Mouse (Mus musculus) hindbrain, embryonic 12.5 days (tissue): Measurements from ENCODE around the gene Trpc7. TPM values are rescaled to one million over a fixed set of nuclear protein-coding genes. Genes with fewer than 3 reads are reported as not detected.
A peak's percentile ranks its signal among the peaks of the same experiment; 100 is the strongest.

Experiments used
- ATAC-seq: fragments of 200-750 bp; cut with Nextera tagmentation; 2 replicates; pipeline ENCODE4 v1.8.0; 2017; ENCODE audit warnings: moderate TSS enrichment; ENCODE audit not compliant: low FRiP score
- H3K27ac ChIP-seq: fragments of 300-500 bp; sonication (generic); 2 replicates; pipeline ENCODE4 v1.5.1; 2016; ENCODE audit warnings: mild to moderate bottlenecking
- H3K27me3 ChIP-seq: fragments of 300-500 bp; sonication (generic); 2 replicates; pipeline ENCODE4 v1.6.1; 2016; ENCODE audit warnings: mild to moderate bottlenecking
- H3K36me3 ChIP-seq: fragments of 300-500 bp; sonication (generic); 2 replicates; pipeline ENCODE4 v1.6.1; 2016; ENCODE audit warnings: mild to moderate bottlenecking
- H3K4me1 ChIP-seq: fragments of 300-500 bp; sonication (generic); 2 replicates; pipeline ENCODE4 v1.6.1; 2016
- H3K4me2 ChIP-seq: fragments of 300-500 bp; sonication (generic); replicated peaks from 2 replicates; pipeline ENCODE4 v1.6.1; 2016; ENCODE audit warnings: mild to moderate bottlenecking
- H3K4me3 ChIP-seq: fragments of 300-500 bp; sonication (generic); 2 replicates; pipeline ENCODE4 v1.5.1; 2016; ENCODE audit warnings: mild to moderate bottlenecking
- H3K9ac ChIP-seq: fragments of 300-500 bp; sonication (generic); 2 replicates; pipeline ENCODE4 v1.6.1; 2016; ENCODE audit warnings: mild to moderate bottlenecking, moderate library complexity
- H3K9me3 ChIP-seq: fragments of 300-500 bp; sonication (generic); replicated peaks from 2 replicates; pipeline ENCODE4 v1.6.1; 2016; ENCODE audit warnings: mild to moderate bottlenecking
- WGBS: fragments of 180-500 bp; shearing (Covaris S2); methylation state at CpG from one replicate; pipeline ENCODE4 v1.1.7; 2016; 5-methylcytosine and 5-hydroxymethylcytosine counted together
- polyA plus RNA-seq: library from polyadenylated mRNA; unstranded; fragments of >200 nt; fragmentation: Nextera tagmentation; extraction: Ambion mirVana; gene quantifications from 2 replicates; pipeline ENCODE4 v1.2.1, GENCODE M21; 2016

Gene Trpc7
- polyA plus RNA-seq, 1 experiment from 2014 or later: 0.45 TPM

DNA sequence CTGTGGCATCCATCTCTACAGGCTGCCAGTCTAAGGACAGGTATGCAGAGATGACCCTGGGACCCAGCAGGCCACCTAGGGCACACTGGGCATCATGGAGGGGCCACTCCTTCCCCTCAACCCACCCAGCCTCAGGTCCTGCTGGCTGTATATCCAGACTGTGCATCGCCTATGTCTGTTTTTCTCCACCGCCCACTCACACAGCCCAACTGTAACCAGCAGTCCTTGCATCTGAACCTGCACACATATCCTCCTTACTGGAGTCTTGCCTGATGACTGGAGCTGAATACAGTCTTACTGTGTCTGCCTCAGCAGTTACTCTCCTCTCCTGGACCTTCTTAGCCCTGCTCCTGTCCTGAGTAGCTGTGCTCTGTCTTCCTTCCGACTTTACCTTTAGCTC is 114.1 kb downstream of the Trpc7 start:
- 90% methylated on average over 3 of the region's 3 CpGs for WGBS
- Histone ChIP-seq H3K27me3 (no peaks in the 10 kb centered on the region; the same call in 1 of the 2 replicates), H3K9me3 (0 out of 2 replicates have a peak, but pooled peaks cover 3% of the 10 kb centered on the region), H3K4me1 (peaks cover 22% of the 10 kb centered on the region), H3K27ac (no peak overlapping the region), H3K4me3 (no peak overlapping the region), H3K36me3 (no peaks in the 10 kb centered on the region), H3K9ac (no peak overlapping the region), H3K4me2 (no peak overlapping the region)
- no peak; the same call in 1 of the 2 replicates for ATAC-seq

DNA sequence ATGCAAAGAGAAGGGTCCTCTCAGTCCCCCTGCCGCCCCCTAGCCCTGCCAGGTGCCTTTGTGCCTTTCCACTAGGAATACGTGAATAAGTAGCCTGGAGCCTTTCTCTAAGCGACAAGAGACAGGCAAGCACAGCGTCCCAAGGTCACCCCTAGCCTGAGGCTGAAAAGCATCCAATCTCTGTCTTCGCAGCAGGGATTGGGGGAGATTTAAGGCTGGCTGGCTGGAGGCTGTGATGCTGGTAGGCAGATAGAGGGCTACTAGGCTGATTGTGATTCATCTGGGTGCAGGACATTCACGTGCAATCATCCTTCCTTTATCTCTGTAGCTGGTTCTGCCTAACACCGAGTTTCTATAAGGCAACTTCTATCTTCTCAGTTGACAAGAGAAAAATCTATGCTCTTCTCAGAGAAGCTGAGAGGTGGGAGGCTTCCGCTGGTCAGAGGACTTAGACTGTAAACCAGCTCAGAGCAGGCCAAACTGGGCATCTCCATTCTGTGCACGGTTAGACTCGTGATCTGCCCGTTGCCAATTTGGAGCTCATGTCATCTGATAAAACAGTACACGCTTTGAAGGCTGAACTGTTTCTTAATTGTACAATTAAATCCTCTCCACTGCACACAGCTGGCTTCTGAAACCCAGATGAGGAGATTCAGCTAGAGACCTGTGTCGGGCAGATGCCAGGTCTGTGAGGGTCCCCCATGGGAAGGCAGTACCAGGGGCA is 114.9 kb downstream of the Trpc7 start:
- Histone ChIP-seq H3K4me3 (no peak overlapping the region), H3K4me2 (no peak overlapping the region), H3K9me3 (0 out of 2 replicates have a peak, but pooled peaks cover 3% of the 10 kb centered on the region), H3K4me1 (peaks cover 19% of the 10 kb centered on the region), H3K27ac (peak overlapping the region; percentile 56), H3K27me3 (no peaks in the 10 kb centered on the region; the same call in 1 of the 2 replicates), H3K36me3 (no peaks in the 10 kb centered on the region), H3K9ac (no peak overlapping the region)
- ATAC-seq: 0 out of 2 replicates have a peak, but pooled peaks have one; percentile 23
- 58% methylated on average over 13 of the region's 13 CpGs for WGBS

DNA sequence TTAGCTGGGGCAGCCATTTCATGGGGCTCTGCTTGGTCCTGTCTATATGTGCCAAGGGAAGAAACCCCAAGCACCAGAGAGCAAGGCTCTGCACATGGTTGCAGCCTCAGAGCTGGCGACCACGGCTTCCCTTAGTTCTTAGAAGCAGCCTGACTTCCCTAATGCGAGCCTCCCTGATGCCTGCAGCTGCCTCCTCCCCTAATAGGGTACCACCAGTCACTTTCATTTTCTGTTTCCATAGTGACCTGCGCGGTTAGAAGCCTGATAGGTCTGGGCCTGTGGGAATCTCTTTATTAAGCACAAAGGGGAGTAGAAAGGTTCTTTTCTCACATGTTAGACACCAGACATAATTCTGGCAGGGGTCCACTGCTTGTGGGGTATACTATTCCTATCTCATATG is 121.5 kb downstream of the Trpc7 start:
- 21% methylated on average over 5 of the region's 5 CpGs for WGBS
- H3K4me1 ChIP-seq: peaks cover 32% of the 10 kb centered on the region
- H3K27ac ChIP-seq: peak overlapping the region; percentile 83
- H3K9ac ChIP-seq: 0 out of 2 replicates have a peak overlapping the region, but pooled peaks have one; percentile 18
- peak; percentile 74 for ATAC-seq
- no peaks in the 10 kb centered on the region for H3K36me3 ChIP-seq
- no peak overlapping the region for H3K4me3 ChIP-seq
- no peaks in the 10 kb centered on the region for H3K9me3 ChIP-seq
- H3K4me2 ChIP-seq: 0 out of 2 replicates have a peak overlapping the region, but pooled peaks have one; percentile 11
- no peaks in the 10 kb centered on the region; the same call in 1 of the 2 replicates for H3K27me3 ChIP-seq

DNA sequence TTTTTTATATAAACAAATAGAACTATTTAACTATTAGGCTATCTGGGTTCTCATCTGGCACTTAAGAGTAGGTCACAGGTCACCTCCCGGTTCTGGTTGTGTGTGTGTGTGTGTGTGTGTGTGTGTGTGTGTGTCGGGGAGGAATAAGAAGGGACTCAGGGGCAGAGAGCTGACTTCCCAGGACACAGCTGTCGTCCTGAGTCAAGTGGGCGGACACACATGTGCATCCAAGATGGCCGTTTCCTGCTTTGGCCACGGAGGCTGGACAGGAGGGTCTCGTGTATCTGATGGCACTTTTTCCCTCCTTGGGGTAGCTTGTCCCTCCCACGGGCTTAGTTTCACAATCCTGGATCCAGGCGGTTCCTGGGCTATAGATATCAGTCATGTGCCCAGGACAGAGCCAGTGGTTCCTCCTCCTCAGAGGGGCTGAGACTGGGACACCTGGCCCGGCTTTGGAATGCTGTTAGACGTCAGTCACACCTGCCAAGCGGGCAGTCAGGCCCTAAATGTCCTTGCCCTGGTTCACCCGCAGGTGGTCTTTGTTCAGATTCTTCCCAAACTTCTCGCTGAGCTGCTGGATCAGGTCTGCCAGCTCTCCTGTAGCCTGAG is 122.4 kb downstream of the Trpc7 start:
- ATAC-seq: no peak
- H3K4me2 ChIP-seq: no peak overlapping the region
- no peaks in the 10 kb centered on the region; the same call in 1 of the 2 replicates for H3K27me3 ChIP-seq
- H3K9me3 ChIP-seq: no peaks in the 10 kb centered on the region
- H3K27ac ChIP-seq: peak overlapping the region; percentile 83; the same call in 1 of the 2 replicates
- H3K9ac ChIP-seq: 0 out of 2 replicates have a peak overlapping the region, but pooled peaks have one; percentile 23
- 59% methylated on average over 14 of the region's 14 CpGs for WGBS
- H3K4me3 ChIP-seq: no peak overlapping the region
- no peaks in the 10 kb centered on the region for H3K36me3 ChIP-seq
- peaks cover 39% of the 10 kb centered on the region for H3K4me1 ChIP-seq

- Histone ChIP-seq H3K4me2 (no peak overlapping the region), H3K9me3 (no peaks in the 10 kb centered on the region), H3K9ac (no peak overlapping the region), H3K36me3 (no peaks in the 10 kb centered on the region), H3K27ac (no peak overlapping the region), H3K4me1 (peaks cover 39% of the 10 kb centered on the region), H3K27me3 (no peaks in the 10 kb centered on the region; the same call in 1 of the 2 replicates), H3K4me3 (no peak overlapping the region)
- WGBS: 51% methylated on average over 3 of the region's 3 CpGs
- ATAC-seq: no peak
Measured at GRCm38 (mm10) chr13:56772592-56772991, 123.2 kb downstream of the Trpc7 start.

- no peak overlapping the region for H3K4me2 ChIP-seq
- H3K27me3 ChIP-seq: no peaks in the 10 kb centered on the region; the same call in 1 of the 2 replicates
- no peak overlapping the region for H3K4me3 ChIP-seq
- 66% methylated on average over 5 of the region's 5 CpGs for WGBS
- ATAC-seq: no peak
- H3K9me3 ChIP-seq: no peaks in the 10 kb centered on the region
- H3K36me3 ChIP-seq: no peaks in the 10 kb centered on the region
- no peak overlapping the region for H3K9ac ChIP-seq
- H3K4me1 ChIP-seq: peaks cover 46% of the 10 kb centered on the region
- peak overlapping the region; percentile 60; the same call in 1 of the 2 replicates for H3K27ac ChIP-seq
Measured at GRCm38 (mm10) chr13:56770786-56771185, 125.0 kb downstream of the Trpc7 start.

DNA sequence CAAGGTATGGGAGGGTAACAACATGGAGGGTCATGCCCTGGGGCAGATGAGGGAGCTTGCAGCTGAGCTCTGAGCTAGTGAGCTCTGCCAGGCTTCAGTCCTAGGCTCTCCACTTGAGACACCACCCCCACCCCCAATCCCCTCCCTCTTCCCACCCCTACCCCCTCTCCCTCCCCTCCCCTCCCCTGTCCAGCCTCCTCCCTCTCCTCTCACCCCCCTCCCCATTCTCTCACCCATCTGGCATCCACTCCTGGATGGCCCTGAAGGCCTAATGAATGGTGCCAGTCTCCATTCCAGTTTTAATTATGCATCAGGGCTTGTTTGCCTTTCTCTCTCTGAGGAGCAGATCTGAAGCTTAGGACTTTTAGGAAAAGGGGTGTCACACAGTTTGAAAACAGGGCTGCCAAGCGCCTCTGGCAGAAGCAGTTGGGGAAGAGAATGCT is 125.6 kb downstream of the Trpc7 start:
- H3K4me1 ChIP-seq: peaks cover 49% of the 10 kb centered on the region
- peak; percentile 67 for ATAC-seq

DNA sequence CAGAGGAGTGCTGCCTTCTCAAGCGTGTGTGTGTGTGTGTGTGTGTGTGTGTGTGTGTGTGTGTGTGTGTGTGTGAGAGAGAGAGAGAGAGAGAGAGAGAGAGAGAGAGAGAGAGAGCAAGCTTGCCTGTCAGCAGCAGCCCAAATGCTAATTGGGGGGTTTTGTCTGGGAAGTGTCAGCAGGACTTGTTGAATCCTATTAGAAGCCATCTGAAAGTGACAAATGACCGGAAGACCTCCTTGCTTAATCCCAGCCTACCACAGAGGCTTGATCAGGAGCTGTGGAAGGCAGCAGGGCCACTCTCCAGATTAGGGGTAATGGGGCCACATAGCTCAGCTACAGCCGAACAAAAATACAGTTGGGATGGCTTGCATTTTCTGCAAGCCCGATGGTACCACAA is 126.4 kb downstream of the Trpc7 start:
- peaks cover 42% of the 10 kb centered on the region for H3K4me1 ChIP-seq
- ATAC-seq: no peak
- H3K4me2 ChIP-seq: no peak overlapping the region
- H3K27ac ChIP-seq: 0 out of 2 replicates have a peak overlapping the region, but pooled peaks have one; percentile 60
- WGBS: 27% methylated on average over 4 of the region's 4 CpGs
- no peaks in the 10 kb centered on the region for H3K9me3 ChIP-seq
- no peaks in the 10 kb centered on the region for H3K36me3 ChIP-seq
- H3K4me3 ChIP-seq: no peak overlapping the region
- H3K27me3 ChIP-seq: no peaks in the 10 kb centered on the region; the same call in 1 of the 2 replicates
- H3K9ac ChIP-seq: no peak overlapping the region

More for the DNA sequence above, 125.6 kb downstream of the Trpc7 start:
- H3K4me3 ChIP-seq: no peak overlapping the region
- no peaks in the 10 kb centered on the region for H3K9me3 ChIP-seq
- no peaks in the 10 kb centered on the region for H3K36me3 ChIP-seq
- no peaks in the 10 kb centered on the region; the same call in 1 of the 2 replicates for H3K27me3 ChIP-seq
- H3K9ac ChIP-seq: no peak overlapping the region
- peak overlapping the region; percentile 60; the same call in 1 of the 2 replicates for H3K27ac ChIP-seq
- WGBS: 73% methylated on average over 1 of the region's 1 CpGs
- H3K4me2 ChIP-seq: no peak overlapping the region

GRCm38 (mm10) chr13:56766211-56766610 is 129.6 kb downstream of the Trpc7 start:
- Histone ChIP-seq H3K4me2 (no peak overlapping the region), H3K27ac (no peak overlapping the region), H3K36me3 (no peaks in the 10 kb centered on the region), H3K4me1 (peaks cover 46% of the 10 kb centered on the region), H3K9ac (no peak overlapping the region), H3K27me3 (peaks cover 7% of the 10 kb centered on the region), H3K9me3 (no peaks in the 10 kb centered on the region), H3K4me3 (no peak overlapping the region)
- WGBS: 43% methylated on average over 5 of the region's 5 CpGs
- no peak for ATAC-seq

DNA sequence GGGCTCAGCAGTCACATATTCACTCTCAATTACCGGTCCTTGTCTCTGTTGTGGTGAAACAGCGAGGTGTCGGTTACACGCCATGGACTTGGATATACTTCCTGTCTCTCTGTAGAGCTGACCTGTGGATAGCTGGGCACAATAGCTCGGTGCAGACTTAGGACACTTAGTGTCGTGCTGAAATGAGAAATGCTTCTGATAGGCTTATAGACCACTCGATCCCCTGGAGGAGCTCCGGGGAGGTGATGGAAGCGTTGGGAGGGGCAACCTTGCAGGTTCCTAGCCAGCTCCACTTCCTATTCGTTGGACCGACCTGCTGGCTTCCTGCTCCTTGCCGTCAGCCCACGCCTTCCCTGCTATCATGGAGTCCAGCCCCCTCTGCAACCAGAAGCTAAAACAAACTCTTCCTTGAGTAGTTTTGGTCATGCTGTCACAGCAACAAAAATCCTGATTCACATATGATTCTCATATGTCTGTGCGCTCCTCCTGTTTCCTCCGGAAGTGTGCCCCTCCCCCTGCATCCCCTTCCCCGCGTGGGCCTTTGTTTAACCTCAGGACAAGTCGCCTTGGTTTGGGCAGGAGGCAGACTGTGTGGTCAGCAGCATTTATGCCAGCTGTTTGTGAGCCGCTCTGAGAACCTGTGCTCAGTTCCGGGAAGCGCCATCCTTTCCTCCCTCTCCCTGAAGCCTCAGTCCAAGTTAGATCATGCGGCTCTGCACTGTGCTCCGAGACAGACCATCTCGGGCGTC is 130.3 kb downstream of the Trpc7 start:
- ATAC-seq: no peak
- Histone ChIP-seq H3K4me3 (no peak overlapping the region), H3K4me1 (peaks cover 46% of the 10 kb centered on the region), H3K27ac (no peak overlapping the region), H3K9me3 (no peaks in the 10 kb centered on the region), H3K4me2 (peak overlapping the region; percentile 19), H3K36me3 (no peaks in the 10 kb centered on the region), H3K9ac (no peak overlapping the region), H3K27me3 (peaks cover 7% of the 10 kb centered on the region)
- 54% methylated on average over 25 of the region's 25 CpGs for WGBS

DNA sequence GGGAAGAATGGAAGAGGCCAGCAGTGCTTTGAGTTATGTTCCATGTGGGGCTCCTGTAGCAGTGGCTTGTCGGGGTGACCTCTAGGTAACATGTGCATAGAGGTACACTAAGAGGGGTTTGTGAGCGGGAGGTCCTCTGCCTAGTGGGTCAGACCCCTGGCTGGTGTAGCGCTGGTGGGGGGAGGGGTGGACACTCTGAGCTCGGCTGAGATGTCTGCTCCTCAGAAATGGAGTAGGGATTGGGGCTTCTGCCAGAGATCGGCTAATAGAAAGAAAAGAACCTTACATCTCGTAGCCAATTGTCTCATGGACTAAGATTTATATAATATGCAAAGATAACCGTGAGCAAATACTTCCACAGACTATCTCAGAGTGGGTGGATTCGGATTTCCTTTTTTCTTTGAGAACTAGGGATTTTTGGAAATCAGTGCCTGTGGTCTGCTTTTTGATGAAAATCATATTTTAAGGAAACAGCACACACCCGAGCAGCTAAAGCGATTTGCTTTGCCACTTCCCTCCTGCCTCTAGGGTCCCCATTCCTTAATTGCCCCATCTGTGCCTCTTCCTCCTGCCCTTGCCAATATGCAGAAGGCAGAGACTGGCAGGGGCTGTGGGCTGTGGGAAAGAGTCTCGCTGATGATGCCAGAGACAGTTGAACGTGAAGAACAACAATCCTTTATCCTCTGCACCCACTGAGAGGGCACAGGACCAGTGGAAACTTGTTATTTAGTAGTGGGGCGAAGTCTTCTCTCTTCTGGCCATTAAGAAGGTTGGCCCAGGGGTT is 133.2 kb downstream of the Trpc7 start:
- WGBS: 47% methylated on average over 13 of the region's 13 CpGs
- Histone ChIP-seq H3K9me3 (no peaks in the 10 kb centered on the region), H3K36me3 (no peaks in the 10 kb centered on the region), H3K9ac (no peak overlapping the region), H3K27ac (0 out of 2 replicates have a peak overlapping the region, but pooled peaks have one; percentile 12), H3K4me2 (no peak overlapping the region), H3K4me1 (peaks cover 27% of the 10 kb centered on the region), H3K4me3 (no peak overlapping the region), H3K27me3 (peaks cover 10% of the 10 kb centered on the region)
- ATAC-seq: no peak
